Mouse (Mus musculus) lung, postnatal 36 days (tissue): ENCODE results near the gene Hist1h3h.
"Not testable (repeated sequence)": the region's sequence is repeated elsewhere in the genome, so short reads cannot be mapped to it uniquely, and the experiment has no call there.

Experiments
- DNase-seq: peaks from one replicate; pipeline ENCODE4 v3.0.0; 2022; ENCODE audit warnings: mixed read lengths

Gene Hist1h3h

DNA sequence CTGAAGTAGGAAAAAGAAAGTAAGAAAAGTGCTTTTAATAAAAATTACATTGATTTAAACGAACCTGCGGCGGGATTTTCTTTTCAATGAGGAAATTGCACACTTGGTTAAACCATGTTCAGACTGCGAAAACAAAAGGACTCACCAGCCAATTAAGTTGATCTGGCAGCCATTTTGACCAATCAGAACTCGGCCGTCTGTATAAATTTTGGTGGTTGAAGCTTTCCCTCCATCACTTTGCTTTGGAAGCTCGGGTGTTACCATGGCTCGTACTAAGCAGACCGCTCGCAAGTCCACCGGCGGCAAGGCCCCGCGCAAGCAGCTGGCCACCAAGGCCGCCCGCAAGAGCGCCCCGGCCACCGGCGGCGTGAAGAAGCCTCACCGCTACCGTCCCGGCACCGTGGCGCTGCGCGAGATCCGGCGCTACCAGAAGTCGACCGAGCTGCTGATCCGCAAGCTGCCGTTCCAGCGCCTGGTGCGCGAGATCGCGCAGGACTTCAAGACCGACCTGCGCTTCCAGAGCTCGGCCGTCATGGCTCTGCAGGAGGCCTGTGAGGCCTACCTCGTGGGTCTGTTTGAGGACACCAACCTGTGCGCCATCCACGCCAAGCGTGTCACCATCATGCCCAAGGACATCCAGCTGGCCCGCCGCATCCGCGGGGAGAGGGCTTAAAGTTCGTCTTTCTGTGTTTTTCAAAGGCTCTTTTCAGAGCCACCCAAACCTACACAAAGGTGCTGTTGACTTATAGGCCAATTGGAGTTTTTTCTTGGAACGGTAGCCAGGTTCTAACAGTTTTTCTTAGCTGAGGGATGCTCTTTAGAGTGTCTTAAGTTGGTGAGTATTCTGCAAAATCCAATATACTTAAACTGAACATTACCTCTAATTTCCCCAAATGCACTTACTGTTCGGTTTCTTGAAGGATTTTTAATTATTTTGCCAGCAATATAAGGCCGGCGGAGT, at the start of gene Hist1h3h:
TSS of gene Hist1h3h (plus strand) at position 263 of the 961 bp plus-strand sequence.
- DNase-seq: peak; percentile 90

DNA sequence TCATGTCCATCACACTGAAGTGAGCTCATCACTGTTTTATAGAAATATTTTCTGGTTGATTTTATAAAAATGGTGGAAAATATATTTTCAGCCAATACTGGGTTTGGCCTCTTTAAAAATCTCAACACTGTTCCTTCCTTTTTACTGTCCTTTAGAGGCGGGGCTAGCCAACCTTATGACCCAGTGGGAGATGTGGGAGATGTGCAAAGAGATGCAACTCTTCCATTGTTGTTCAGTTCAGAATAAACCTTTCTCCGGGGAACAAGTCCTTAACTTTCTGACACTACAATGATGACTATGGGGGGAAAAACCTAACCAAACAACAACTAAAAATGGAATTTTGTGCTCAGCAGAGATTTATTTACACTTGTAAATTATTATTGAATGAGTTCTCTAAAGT, 40.2 kb upstream of the Hist1h3h start, which contains the start of gene Olfr1360:
TSS of gene Olfr1360 (minus strand) at position 101 of the 400 bp plus-strand sequence.
- no peak for DNase-seq

DNA sequence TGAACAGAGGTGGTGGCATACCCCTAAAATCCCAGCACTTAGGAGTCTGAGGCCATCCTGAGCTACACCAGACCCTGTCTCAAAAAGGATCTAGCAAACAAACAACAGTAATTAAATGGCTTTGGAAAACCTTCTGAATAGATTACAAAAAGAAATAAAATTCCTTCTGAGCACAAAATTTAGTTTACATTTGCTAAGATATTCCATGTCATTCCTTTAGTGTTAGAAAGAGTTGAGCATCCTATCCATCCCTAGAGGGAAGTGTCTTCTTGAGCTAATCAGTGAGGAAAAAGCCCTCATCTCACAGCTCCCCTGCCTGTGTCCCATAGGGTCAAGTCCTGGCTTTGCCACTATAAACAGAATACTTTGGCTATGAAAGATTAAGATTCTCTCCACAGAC, 19.6 kb upstream of the Hist1h3h start, which contains the start of gene Olfr1359:
TSS of gene Olfr1359 (plus strand) at position 301 of the 400 bp plus-strand sequence.
- DNase-seq: no peak

DNA sequence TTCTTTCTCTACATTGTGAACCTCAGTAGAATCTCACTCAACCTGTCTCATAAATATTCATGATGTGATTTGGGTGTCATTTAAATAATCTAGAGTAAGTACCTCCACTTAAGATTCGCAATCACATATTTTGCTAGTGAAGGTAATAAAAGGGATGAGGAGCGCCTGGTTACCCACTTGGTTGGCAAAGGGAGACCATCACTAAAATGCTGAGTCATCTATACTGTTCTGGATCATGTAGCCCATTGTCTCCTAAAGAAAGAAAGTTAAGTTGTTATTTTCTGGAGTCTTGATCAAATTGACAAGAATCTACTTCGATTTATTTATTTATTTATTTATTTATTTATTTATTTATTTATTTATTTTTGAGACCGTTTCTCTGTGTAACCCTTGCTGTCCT, 10.8 kb upstream of the Hist1h3h start:
- DNase-seq: no peak

DNA sequence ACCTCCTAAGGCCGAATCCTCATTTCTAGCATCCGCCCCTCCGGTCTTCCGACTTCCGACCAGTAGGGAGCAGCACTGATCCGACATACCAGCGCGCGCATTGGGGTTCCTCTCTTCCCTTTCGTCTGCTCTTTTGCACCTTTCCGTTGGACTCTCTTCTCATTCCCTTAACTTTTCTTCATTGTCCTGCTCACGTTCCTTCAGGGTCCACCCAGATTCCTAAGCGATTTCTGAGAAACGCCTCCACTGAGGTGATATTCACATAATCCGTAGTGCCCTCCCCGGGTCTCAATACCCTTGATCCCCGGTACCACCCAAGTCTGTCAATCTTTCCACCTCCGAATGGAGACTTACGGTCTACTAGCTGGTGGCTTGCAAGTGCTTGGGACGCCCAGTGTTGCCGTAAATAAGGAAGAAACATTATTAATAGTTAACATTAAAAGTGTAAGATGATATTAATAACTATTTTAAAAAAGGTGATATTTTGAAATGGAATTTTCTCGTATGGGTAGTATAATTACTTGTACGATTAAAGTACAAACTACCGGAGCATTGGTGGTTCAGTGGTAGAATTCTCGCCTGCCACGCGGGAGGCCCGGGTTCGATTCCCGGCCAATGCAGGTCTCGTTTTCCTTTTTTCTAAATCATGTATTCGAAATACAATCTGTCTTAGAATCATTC, 7.3 kb upstream of the Hist1h3h start:
- peak; percentile 95 for DNase-seq

DNA sequence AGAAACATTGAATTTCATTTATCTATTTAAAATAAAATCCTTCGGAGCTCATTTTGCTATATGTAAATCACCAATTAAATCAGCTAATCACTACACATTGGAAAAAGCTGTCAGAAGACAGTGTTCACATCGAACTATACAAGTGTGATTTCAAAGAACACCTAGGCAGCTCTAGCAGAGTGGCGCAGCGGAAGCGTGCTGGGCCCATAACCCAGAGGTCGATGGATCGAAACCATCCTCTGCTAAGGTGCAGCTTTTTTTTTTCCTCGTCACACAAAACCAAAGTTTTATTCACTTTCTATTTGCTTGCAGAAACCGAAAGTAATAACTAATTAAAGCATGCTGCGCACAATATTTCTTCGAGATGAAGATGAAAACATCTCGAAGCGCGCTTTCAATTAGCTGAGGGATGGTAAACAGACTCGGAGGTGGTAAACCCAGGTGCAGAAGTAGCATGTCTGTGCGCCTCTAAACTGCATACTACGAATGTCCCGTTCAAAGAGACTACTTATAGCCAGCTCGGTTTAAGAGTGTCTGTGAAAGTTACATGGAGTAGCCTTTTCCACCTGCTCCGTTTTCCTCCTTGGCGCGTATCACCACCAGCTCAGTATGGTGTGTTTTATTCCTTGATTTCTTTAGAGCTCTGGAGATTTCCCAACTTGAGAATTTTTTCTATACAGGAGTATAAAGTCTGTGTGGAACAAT, 6.5 kb upstream of the Hist1h3h start:
- peak; percentile 87 for DNase-seq

DNA sequence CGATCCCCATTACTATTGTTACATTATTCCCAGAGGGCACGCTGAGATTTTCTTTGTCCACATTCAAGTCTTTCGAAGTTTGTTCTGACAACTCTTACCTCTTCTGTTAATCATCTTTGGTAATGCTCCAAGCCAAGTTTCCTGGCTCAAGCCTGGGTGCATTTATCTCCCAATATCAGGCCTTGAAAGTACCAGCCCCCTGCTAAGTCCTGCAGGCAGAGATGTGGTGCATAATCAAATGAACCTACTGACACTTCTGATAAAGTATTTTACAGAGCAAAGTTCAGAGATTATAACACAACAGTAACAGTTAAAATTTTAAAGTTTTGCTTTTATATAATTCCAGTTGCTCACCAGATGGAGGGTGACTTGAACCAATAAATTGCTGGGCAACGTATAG, 5.8 kb upstream of the Hist1h3h start:
- no peak for DNase-seq

DNA sequence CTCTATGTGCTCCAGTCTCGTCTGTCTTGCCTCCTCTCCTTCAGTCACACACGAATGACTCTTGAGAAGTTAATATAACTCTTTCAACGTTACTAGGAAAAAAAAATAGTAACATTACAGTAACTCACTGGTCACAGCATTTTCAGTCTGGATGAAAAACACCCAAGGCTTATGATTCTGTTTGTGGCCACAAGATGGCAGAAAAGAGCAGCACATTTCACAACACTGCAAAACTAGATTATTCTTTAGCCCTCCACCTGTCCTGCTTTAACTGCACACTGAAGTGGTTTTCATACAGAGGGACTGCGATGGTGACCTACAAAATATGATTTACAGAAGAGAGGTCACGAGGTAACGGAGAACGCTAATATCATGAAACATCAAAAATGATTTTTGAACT, 2.7 kb upstream of the Hist1h3h start:
- peak; percentile 84 for DNase-seq

DNA sequence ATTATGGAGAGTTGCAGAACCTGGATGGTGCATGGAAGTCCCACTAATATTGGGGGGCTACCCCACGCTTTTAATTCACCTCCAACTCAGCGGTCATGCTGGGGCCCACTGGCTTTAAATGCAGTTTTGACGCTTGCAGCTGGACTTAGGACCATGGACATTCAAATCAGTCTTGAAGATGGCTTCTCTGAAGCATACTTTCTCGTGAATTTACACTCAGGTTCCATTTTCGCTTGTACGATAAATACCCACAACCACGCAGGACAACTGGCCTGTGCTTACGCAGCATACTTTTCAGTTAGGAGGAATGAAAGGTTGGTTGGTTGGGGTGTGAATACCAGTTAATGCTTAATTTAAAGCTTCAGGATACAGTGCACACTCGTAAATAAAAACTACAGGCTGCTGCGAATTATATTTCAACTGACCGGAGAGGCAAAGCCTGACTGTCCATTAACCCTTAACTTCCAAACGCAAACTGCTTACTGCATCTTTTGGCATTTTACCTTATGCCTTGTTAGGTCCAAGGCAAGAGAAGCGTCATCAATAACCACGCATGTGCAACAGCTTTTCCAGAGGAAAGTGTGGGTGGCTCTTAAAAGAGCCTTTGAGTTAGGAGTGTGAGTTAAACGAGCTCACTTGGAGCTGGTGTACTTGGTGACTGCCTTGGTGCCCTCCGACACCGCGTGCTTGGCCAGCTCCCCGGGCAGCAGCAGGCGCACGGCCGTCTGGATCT, 2.2 kb upstream of the Hist1h3h start:
- no peak for DNase-seq

DNA sequence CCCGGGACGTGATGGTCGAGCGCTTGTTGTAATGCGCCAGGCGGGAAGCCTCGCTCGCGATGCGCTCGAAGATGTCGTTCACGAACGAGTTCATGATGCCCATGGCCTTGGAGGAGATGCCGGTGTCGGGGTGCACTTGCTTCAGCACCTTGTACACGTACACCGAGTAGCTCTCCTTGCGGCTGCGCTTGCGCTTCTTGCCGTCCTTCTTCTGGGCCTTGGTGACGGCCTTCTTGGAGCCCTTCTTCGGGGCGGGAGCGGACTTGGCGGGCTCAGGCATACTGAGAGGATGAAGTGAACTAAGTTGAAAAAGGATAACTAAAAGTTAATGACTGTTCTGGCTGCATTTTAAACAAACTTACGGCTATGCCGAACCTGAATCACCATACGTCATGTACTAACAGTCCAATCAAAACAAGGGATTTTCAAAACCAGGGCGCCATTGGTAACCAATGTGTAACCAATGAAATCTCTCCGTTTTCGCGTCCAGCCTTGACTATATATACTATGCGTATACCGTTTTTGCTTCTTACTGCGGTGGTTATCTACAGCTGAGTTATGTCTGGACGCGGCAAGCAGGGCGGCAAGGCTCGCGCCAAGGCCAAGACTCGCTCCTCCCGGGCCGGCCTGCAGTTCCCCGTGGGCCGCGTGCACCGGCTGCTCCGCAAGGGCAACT, 1.5 kb upstream of the Hist1h3h start, which contains the start of the genes Hist1h2bl and Hist1h2ai:
TSS of gene Hist1h2bl (minus strand) at position 280 of the 676 bp plus-strand sequence.
TSS of gene Hist1h2ai (plus strand) at position 559 of the 676 bp plus-strand sequence.
- DNase-seq: peak; percentile 94

DNA sequence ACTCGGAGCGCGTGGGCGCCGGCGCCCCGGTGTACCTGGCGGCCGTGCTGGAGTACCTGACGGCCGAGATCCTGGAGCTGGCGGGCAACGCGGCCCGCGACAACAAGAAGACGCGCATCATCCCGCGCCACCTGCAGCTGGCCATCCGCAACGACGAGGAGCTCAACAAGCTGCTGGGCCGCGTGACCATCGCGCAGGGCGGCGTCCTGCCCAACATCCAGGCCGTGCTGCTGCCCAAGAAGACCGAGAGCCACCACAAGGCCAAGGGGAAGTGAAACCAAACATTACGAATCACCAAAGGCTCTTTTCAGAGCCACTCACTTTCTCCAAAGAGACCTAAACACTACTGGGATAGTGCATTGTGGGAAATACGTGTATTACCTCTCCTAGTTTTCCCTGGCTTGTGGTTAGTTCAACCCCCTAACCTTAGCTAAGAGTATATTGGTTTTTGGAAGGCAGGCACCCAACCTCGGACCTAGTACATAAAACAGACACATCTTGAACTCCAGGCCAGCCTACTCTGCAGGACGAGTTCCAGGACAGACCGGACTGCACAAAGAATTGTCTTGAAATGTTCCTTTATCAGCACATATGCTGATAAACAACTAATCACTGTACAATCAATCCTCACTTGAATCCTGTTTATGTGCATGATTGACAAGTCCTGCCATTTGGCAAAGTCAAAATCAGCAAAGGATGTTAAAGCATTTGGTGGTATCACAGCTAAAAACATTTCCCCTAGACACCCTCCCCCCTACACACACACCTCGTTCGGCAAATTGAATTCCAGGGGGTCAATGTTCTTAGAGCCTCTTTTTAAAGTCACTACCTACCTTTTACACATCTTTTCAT, 693 bp upstream of the Hist1h3h start:
- peak; percentile 51 for DNase-seq

DNA sequence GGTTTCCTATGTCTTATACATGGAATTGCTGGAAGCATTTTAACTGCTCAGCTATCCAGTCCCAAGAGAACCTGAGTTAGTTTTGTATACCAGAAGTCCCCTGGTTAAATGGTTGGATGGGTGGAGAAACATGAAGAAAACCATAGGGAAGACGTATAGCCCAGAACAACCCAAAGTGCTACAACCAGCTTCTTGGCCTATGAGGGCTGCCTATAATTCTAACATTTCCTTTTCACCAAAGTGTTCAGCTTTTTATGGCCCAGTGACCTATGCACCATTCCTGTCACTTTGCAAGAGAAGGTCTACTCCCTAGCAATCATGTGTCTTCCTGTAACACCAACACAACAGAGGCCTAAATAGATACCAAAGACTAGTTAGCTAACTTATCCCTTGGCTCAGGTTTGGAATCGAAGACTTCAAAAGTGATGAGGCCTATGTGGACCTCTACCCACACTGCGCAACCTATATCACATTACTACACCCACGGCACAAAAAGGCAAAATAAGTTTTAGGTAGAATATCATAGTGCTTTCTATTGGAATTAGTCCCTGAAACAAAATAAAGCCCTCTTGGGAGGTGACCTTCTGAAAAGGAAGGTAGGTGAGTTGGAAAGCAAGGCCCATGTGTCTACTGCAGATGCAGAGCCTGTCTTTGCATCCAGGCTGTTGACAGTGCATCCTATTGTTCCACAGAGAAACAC, 1.1 kb downstream of the Hist1h3h start:
- DNase-seq: no peak

DNA sequence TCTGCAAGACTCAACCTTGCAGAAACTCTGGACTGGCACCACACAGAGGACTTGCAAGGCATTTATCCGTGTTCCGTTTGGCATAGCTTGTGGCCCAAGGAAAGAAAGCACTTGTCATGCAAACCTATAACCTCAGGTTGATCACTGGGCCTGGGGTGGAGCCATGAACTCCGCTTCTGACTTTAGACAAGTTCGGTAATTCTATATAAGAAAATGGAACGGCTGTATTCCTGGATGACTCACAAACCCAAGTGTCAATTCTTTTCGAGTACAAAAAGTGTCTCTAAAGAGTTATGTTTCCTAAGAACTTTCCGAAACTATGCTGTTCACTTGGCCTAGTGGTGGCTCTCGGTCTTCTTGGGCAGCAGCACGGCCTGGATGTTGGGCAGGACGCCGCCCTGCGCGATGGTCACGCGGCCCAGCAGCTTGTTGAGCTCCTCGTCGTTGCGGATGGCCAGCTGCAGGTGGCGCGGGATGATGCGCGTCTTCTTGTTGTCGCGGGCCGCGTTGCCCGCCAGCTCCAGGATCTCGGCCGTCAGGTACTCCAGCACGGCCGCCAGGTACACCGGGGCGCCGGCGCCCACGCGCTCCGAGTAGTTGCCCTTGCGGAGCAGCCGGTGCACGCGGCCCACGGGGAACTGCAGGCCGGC, 3.8 kb downstream of the Hist1h3h start:
- not testable (repeated sequence) for DNase-seq

DNA sequence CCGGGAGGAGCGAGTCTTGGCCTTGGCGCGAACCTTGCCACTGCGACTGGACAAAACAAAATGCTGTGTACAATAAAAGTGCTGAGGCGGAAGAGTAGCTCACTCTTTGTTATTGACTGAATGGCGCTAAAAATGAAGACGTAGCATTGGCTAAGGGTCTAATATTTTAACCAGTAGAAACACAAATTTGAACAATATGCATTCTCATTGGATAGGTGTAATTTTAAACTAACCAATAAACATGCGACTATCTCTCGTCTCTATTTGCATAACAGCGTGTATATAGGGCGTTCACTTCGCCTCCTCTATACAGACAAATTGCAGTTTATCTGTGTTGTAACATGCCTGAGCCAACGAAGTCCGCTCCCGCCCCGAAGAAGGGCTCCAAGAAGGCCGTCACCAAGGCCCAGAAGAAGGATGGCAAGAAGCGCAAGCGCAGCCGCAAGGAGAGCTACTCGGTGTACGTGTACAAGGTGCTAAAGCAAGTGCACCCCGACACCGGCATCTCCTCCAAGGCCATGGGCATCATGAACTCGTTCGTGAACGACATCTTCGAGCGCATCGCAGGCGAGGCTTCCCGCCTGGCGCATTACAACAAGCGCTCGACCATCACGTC, 4.4 kb downstream of the Hist1h3h start, which contains the start of gene Hist1h2bm:
TSS of gene Hist1h2bm (plus strand) at position 288 of the 616 bp plus-strand sequence.
- DNase-seq: peak; percentile 85

DNA sequence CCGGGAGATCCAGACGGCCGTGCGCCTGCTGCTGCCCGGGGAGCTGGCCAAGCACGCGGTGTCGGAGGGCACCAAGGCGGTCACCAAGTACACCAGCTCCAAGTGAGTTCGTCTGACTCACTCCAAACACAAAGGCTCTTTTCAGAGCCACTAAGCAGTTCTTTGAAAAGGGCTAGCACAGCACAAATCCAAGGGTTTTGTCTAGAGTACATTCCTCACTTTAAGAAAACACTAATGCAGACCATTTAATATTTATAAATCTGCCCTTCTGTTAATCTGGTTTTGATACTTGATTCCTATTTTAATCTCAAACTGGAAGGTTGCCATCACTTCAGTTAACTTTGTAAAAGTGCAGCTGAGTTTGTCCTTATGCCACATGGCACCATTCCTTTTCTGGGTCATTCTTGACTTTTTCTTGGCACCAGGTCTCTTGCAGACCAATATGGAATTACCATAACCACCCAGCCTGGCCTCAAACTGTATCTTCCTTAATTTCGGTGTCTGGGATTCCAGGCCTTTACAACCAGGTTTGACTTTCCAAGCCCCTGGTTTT, 5.0 kb downstream of the Hist1h3h start:
- DNase-seq: no peak

DNA sequence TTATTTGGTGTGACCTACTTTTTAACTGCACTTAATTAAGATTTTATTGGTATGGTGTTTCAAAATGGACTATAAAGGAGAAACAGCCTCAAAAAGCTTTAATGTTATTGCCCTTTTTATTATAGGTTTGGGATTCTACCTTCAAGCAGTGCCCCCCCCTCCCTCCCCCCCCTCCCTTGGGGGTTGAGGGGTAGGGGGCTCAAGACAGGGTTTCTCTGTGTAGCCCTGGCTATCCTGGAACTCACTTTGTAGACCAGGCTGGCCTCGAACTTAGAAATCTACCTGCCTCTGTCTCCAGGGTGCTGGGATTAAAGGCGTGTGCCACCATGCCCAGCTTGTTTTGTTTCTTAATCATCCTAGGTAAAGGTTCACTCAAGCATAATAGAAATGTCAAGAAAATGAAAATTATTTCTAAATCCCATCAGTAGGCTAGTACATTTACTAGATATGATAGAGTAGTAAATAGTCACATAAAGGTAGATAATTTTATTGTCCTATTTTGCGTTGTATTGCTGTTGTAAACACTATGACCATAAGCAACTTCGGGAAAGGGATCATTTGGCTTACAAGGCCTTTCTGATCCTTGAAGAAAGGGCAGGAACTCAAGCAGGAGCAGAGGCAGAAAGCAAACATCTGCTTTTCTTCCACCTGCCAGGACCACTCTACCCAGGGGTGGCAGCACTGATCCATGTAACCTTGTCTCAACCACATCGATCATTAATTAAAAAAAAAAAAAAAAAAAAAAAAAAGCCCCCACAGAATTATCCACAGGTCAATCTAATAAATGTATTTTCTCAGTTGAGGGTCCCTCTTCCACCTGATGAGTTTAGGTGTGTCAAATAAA, 5.8 kb downstream of the Hist1h3h start:
- DNase-seq: no peak

DNA sequence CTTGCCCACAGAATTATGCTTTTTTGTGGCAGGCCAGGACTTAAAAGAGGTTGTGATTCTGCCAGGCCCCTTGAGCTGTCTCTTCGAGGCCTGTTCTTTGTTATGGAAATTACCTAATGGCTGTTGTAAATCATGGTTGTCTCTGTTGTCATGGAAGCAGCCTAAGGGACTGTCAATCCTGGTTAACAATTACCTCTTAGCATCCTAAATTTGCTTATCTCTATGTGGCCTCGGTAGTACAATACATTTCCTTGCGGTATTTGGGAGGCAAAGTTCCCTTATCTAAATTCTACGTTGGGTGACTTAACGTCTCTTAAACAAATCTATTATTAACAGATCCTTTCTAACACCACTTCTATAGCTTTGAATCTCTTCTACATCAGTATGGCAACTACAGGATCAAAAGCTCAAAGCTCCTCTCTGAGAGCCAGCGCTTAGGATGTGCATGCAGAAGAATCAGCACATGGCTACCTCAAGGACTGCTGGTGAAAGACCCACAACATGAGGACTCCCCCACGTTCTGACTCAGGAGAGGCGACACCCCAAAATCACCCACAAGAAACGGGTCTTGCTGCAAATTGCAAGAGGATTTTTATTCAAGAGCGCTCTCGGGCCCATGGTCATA, 10.6 kb downstream of the Hist1h3h start:
- DNase-seq: no peak
